Mouse (Mus musculus): ENCODE results near the gene Gpr108.

The Gpr108 gene

GRCm38 (mm10) chr17:57219884-57220207 is 28.4 kb downstream of the Gpr108 start:
- in situ Hi-C loops (cut with MboI, MseI) = loop anchor here (5.0 to 25.0 kb wide), 2 partner anchors 112 to 1692 kb away; no protein-coding TSS in a partner anchor

GRCm38 (mm10) chr17:57219167-57219883 is 28.9 kb downstream of the Gpr108 start:
- in situ Hi-C loops (cut with MboI, MseI) = loop anchor here in 1 of 2 experiments (5.0 to 25.0 kb wide), 2 partner anchors 113 to 1693 kb away; no protein-coding TSS in a partner anchor

GRCm38 (mm10) chr17:57218335-57218900 is 29.8 kb downstream of the Gpr108 start:
- in situ Hi-C loops (cut with MboI, MseI) = loop anchor here in 1 of 2 experiments (5.0 to 25.0 kb wide), 2 partner anchors 114 to 1694 kb away; no protein-coding TSS in a partner anchor

- in situ Hi-C loops (cut with MboI, MseI) = loop anchor here in 1 of 2 experiments (5.0 to 25.0 kb wide), 2 partner anchors 117 to 1697 kb away; no protein-coding TSS in a partner anchor
These were observed 33.4 kb downstream of the Gpr108 start for GRCm38 (mm10) chr17:57214676-57215387.

- in situ Hi-C loops (cut with MboI, MseI) = loop anchor here in 1 of 2 experiments (25.0 kb wide), 1 partner anchor 1701 kb away; no protein-coding TSS in a partner anchor
These were observed 36.7 kb downstream of the Gpr108 start for GRCm38 (mm10) chr17:57211501-57211900.

- in situ Hi-C loops (cut with MboI, MseI) = loop anchor here in 1 of 2 experiments (25.0 kb wide), 1 partner anchor 1703 kb away; no protein-coding TSS in a partner anchor
These were observed 38.9 kb downstream of the Gpr108 start for GRCm38 (mm10) chr17:57209330-57209729.

GRCm38 (mm10) chr17:57207938-57208337 is 40.3 kb downstream of the Gpr108 start:
- in situ Hi-C loops (cut with MboI, MseI) = loop anchor here in 1 of 2 experiments (25.0 kb wide), 1 partner anchor 1704 kb away; no protein-coding TSS in a partner anchor

GRCm38 (mm10) chr17:57201841-57202724 is 46.2 kb downstream of the Gpr108 start:
- in situ Hi-C loops (cut with MboI, MseI) = loop anchor here in 1 of 2 experiments (25.0 kb wide), 1 partner anchor 1710 kb away; no protein-coding TSS in a partner anchor

GRCm38 (mm10) chr17:57198252-57198651 is 50.0 kb downstream of the Gpr108 start:
- in situ Hi-C loops (cut with MboI, MseI) = loop anchor here in 1 of 2 experiments (25.0 kb wide), 1 partner anchor 936 kb away; the partner anchor contains the start of gene Fem1a

- in situ Hi-C loops (cut with MboI, MseI) = loop anchor here in 1 of 2 experiments (25.0 kb wide), 1 partner anchor 933 kb away; the partner anchor contains the start of gene Fem1a
These were observed 52.8 kb downstream of the Gpr108 start for GRCm38 (mm10) chr17:57195326-57196010.

GRCm38 (mm10) chr17:57194771-57195170 is 53.5 kb downstream of the Gpr108 start:
- in situ Hi-C loops (cut with MboI, MseI) = loop anchor here in 1 of 2 experiments (25.0 kb wide), 1 partner anchor 932 kb away; the partner anchor contains the start of gene Fem1a

GRCm38 (mm10) chr17:57194041-57194507 is 54.2 kb downstream of the Gpr108 start, which contains the start of gene Tnfsf14:
Gene Tnfsf14, minus strand, starts transcription at chr17:57194177.
- in situ Hi-C loops (cut with MboI, MseI) = loop anchor here in 1 of 2 experiments (25.0 kb wide), 1 partner anchor 932 kb away; the partner anchor contains the start of gene Fem1a

GRCm38 (mm10) chr17:57188510-57189192 is 59.6 kb downstream of the Gpr108 start:
- in situ Hi-C loops (cut with MboI, MseI) = loop anchor here in 1 of 2 experiments (25.0 kb wide), 1 partner anchor 926 kb away; the partner anchor contains the start of gene Fem1a

GRCm38 (mm10) chr17:57185641-57186040 is 62.6 kb downstream of the Gpr108 start:
- in situ Hi-C loops (cut with MboI, MseI) = loop anchor here in 1 of 2 experiments (25.0 kb wide), 1 partner anchor 923 kb away; the partner anchor contains the start of gene Fem1a

Data from T-helper 17 cell (primary cell).